Mouse (Mus musculus) myocyte (in vitro differentiated cells): ENCODE results near the gene Aftph. TPM values are rescaled to one million over a fixed set of nuclear protein-coding genes. Genes with fewer than 3 reads are reported as not detected.
A peak's percentile ranks its signal among the peaks of the same experiment; 100 is the strongest.

Experiments used
- H3K27me3 ChIP-seq: one replicate; pipeline ENCODE4 v1.6.1; 2011; ENCODE audit not compliant: control insufficient read depth, insufficient read depth, insufficient read length
- H3K36me3 ChIP-seq: one replicate; pipeline ENCODE4 v1.6.1; 2011; ENCODE audit not compliant: control insufficient read depth, insufficient read depth
- H3K4me2 ChIP-seq: one replicate; pipeline ENCODE4 v1.6.1; 2011; ENCODE audit warnings: low read depth, control low read depth
- H3K4me3 ChIP-seq: one replicate; pipeline ENCODE4 v1.5.1; 2011; ENCODE audit warnings: mild to moderate bottlenecking, control low read depth, moderate library complexity
- H3K79me2 ChIP-seq: one replicate; pipeline ENCODE4 v1.6.1; 2011; ENCODE audit not compliant: control insufficient read depth, insufficient read depth
- H3ac ChIP-seq: one replicate; pipeline ENCODE4 v1.6.1; 2011; ENCODE audit not compliant: control insufficient read depth, insufficient read length
- CEBPB ChIP-seq: IDR thresholded peaks from 2 replicates; pipeline ENCODE4 v1.6.1; 2011; ENCODE audit warnings: mild to moderate bottlenecking, moderate library complexity; ENCODE audit not compliant: poor library complexity, insufficient read depth, severe bottlenecking
- E2F4 ChIP-seq: IDR thresholded peaks from one replicate; pipeline ENCODE4 v1.6.1; 2011; ENCODE audit warnings: mild to moderate bottlenecking, control low read depth, moderate library complexity; ENCODE audit not compliant: insufficient read depth
- MAX ChIP-seq: IDR thresholded peaks from one replicate; pipeline ENCODE4 v1.6.1; 2011; ENCODE audit warnings: low read depth, mild to moderate bottlenecking, control low read depth
- MYOD1 ChIP-seq, 3 experiments: IDR thresholded peaks; one replicate each; pipeline ENCODE4 v1.6.1; 2011; ENCODE audit warnings: control low read depth in 2 of 3, low read depth in 2 of 3, mild to moderate bottlenecking in 2 of 3, moderate library complexity in 1 of 3; ENCODE audit not compliant: insufficient read length in 2 of 3, control insufficient read depth in 1 of 3
- MYOG ChIP-seq, 3 experiments: IDR thresholded peaks; one replicate each; pipeline ENCODE4 v1.6.1; 2011; ENCODE audit warnings: control low read depth in 2 of 3, low read depth in 2 of 3, mild to moderate bottlenecking in 2 of 3; ENCODE audit not compliant: insufficient read length in 2 of 3, control insufficient read depth in 1 of 3, insufficient read depth in 1 of 3
- POLR2A ChIP-seq: IDR thresholded peaks from one replicate; pipeline ENCODE4 v1.6.1; 2011; ENCODE audit warnings: low read depth, mild to moderate bottlenecking, control low read depth, moderate library complexity; ENCODE audit not compliant: insufficient read length
- POLR2AphosphoS2 ChIP-seq: IDR thresholded peaks from one replicate; pipeline ENCODE4 v1.6.1; 2011; ENCODE audit warnings: low read depth, control low read depth; ENCODE audit not compliant: insufficient read length
- REST ChIP-seq: IDR thresholded peaks from one replicate; pipeline ENCODE4 v1.6.1; 2011; ENCODE audit warnings: mild to moderate bottlenecking, control low read depth, moderate library complexity; ENCODE audit not compliant: insufficient read depth, insufficient read length
- SRF ChIP-seq: IDR thresholded peaks from one replicate; pipeline ENCODE4 v1.6.1; 2011; ENCODE audit warnings: low read depth; ENCODE audit not compliant: control insufficient read depth, insufficient read length
- TCF12 ChIP-seq: IDR thresholded peaks from one replicate; pipeline ENCODE4 v1.6.1; 2011; ENCODE audit warnings: mild to moderate bottlenecking, control low read depth; ENCODE audit not compliant: poor library complexity, insufficient read depth, severe bottlenecking
- TCF3 ChIP-seq: IDR thresholded peaks from one replicate; pipeline ENCODE4 v1.6.1; 2011; ENCODE audit warnings: low read depth, control low read depth; ENCODE audit not compliant: insufficient read length
- USF1 ChIP-seq: IDR thresholded peaks from one replicate; pipeline ENCODE4 v1.6.1; 2011; ENCODE audit warnings: low read depth, mild to moderate bottlenecking, control low read depth, moderate library complexity
- polyA plus RNA-seq: library from polyadenylated mRNA; unstranded; fragments of >200 nt; fragmentation: generic; extraction: Trizol; gene quantifications from one replicate; pipeline ENCODE4 v1.2.1, GENCODE M21; 2012; ENCODE audit warnings: missing spikeins

The Aftph gene
- 7.6 TPM for polyA plus RNA-seq

DNA sequence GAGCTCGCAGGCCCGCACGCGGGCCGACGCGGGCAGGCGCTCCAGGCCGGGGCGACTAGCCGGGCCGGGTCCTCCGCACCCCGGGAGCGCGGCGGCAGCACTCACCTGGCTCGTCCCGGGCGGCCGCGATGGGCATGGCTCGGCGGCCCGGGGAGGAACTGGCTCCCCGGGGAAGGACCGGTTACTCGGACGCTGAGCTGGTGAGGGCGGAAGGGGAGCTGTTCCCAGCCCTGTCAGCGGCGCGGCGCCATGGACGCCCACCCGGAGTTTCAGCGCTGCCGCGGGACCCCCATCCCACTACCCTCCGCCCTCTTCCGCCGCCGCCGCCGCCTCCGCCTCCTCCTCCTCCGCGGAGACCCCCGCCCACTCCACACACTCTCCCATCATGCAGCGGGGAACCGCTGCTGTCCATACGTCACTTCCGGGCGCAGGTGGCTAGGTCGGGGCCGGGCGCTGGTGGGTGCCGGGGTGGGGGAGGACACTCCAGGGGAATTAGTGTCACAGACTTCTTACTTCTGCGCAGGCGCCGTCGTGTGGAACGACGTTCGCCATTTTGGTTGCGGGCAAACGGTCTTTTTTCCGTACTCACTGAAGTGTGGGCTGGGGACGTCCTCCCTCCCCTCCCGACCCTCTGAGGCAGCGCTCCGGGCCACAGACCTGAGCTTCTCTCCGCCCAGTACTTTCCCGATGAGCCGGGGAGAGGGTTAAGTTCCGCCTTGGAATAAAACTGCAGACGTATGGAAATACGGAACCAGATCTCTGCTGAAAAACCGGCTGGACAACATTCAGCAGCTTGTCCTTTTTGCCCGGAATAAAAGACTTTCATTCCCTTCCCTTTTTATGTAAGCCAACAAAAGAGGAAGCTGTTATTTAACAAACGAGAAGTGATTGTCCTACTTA lies at the start of gene Aftph:
Aftph (minus strand) TSS at position 389 of the 900 bp plus-strand sequence.
- H3ac ChIP-seq: peak within 1 kb of the TSS; percentile 96

DNA sequence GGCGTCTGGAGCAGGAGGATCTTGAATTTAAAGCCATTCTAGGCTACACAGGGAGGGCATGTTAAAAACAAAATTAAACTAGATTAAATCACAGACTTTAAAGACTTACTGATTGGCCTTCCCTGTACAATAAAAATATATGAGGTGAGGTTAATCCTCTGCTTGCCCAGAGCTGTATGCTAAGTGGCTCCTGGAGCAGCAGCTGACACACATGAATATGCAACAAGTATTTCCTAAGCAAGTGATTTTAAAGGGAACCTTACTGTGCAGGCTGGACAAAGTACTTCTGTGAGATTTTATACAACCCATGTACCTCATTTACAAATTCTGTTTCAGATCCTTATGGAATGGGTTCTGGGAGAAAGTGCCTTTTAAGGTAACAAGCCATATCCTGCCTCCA lies 47.6 kb upstream of the Aftph start:
- Histone ChIP-seq H3K79me2 (no peaks in the 10 kb centered on the region), H3K36me3 (no peaks in the 10 kb centered on the region), H3ac (no peak overlapping the region), H3K4me2 (no peak overlapping the region), H3K4me3 (no peak overlapping the region), H3K27me3 (peaks cover 9% of the 10 kb centered on the region)
- no peak for TF ChIP-seq MYOD1 (IDR thresholded peaks at IDR 0.05; ENCODE audit: control insufficient read depth in 1 of 3, insufficient read length in 2 of 3, low read depth in 2 of 3)
- TF ChIP-seq CEBPB: no peak
- no peak for TF ChIP-seq MAX
- no peak for TF ChIP-seq REST
- no peak for TF ChIP-seq POLR2A

More for the DNA sequence above, at the start of gene Aftph:
- peak within 1 kb of the TSS; percentile 34 for H3K4me3 ChIP-seq
- H3K79me2 ChIP-seq: peaks cover 42% of the 10 kb centered on the region
- H3K4me2 ChIP-seq: peak within 1 kb of the TSS; percentile 93
- H3K36me3 ChIP-seq: no peaks in the 10 kb centered on the region
- no peak for TF ChIP-seq CEBPB
- peak; percentile 55 for TF ChIP-seq POLR2A
- no peak for TF ChIP-seq TCF3
- peak in 1 of 3 experiments; percentile 64 for TF ChIP-seq MYOG (IDR thresholded peaks at IDR 0.05; ENCODE audit: control insufficient read depth in 1 of 3, insufficient read depth in 1 of 3, insufficient read length in 2 of 3, low read depth in 2 of 3)
- TF ChIP-seq MAX: no peak
- TF ChIP-seq TCF12: no peak
- no peak for TF ChIP-seq E2F4
- TF ChIP-seq POLR2AphosphoS2: peak; percentile 6
- TF ChIP-seq MYOD1 (IDR thresholded peaks at IDR 0.05; ENCODE audit: control insufficient read depth in 1 of 3, insufficient read length in 2 of 3, low read depth in 2 of 3): peak in 2 of 3 experiments; percentile 47 to 73
- peaks cover 5% of the 10 kb centered on the region for H3K27me3 ChIP-seq

DNA sequence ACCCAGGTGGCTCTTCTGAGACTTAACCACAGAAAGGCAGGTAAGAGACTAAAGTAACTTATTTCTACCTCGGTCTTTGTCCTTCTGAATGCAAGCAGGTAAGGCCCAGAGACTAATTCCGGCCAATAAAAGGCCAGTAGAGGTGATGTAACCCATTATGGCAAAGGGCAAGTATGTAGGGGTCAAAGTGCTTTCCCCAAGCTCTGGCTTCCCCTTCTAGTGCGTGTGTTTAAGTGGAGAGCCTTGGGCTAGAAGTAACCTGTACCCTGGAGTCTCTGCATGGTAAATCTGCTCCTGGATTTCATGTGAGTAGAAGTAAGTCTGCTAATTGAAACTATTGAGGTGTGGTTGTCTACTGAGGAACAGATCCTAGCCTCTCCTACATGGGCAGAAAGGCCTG lies 46.7 kb upstream of the Aftph start:
- H3K79me2 ChIP-seq: no peaks in the 10 kb centered on the region
- no peak overlapping the region for H3K4me2 ChIP-seq
- no peaks in the 10 kb centered on the region for H3K36me3 ChIP-seq
- peaks cover 9% of the 10 kb centered on the region for H3K27me3 ChIP-seq
- no peak for TF ChIP-seq MYOD1 (IDR thresholded peaks at IDR 0.05; ENCODE audit: control insufficient read depth in 1 of 3, insufficient read length in 2 of 3, low read depth in 2 of 3)
- TF ChIP-seq CEBPB: no peak
- TF ChIP-seq E2F4: no peak
- no peak for TF ChIP-seq REST
- no peak for TF ChIP-seq MAX
- no peak for TF ChIP-seq SRF
- TF ChIP-seq TCF12: no peak
- TF ChIP-seq USF1: no peak
- H3ac ChIP-seq: no peak overlapping the region
- no peak overlapping the region for H3K4me3 ChIP-seq

DNA sequence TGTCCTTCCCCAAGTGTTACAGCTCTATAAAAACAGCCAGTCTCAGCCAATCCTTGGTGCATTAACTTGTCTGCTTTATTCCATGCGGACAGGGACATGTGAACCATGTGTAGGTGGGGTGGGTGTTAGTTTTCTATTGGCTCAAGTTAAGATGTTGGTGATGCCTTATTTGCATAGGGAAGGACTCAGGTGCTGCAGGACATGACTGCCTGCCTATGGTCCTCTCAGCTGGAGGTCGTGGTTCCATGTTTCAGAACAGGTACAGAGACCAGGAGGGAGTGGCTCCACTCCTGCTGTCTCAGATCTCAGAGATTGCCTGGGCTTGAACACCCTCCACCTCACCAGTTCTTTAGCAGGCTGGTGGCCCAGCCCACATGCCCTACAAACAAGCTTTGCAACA lies 44.8 kb upstream of the Aftph start:
- no peak for TF ChIP-seq TCF3
- TF ChIP-seq MYOD1 (IDR thresholded peaks at IDR 0.05; ENCODE audit: control insufficient read depth in 1 of 3, insufficient read length in 2 of 3, low read depth in 2 of 3): no peak
- TF ChIP-seq TCF12: no peak
- TF ChIP-seq POLR2A: no peak
- TF ChIP-seq CEBPB: no peak
- no peak for TF ChIP-seq REST
- TF ChIP-seq SRF: no peak
- no peak for TF ChIP-seq E2F4
- no peaks in the 10 kb centered on the region for H3K79me2 ChIP-seq
- H3K4me3 ChIP-seq: no peak overlapping the region
- no peak overlapping the region for H3ac ChIP-seq
- H3K4me2 ChIP-seq: no peak overlapping the region
- H3K36me3 ChIP-seq: no peaks in the 10 kb centered on the region
- H3K27me3 ChIP-seq: no peaks in the 10 kb centered on the region

DNA sequence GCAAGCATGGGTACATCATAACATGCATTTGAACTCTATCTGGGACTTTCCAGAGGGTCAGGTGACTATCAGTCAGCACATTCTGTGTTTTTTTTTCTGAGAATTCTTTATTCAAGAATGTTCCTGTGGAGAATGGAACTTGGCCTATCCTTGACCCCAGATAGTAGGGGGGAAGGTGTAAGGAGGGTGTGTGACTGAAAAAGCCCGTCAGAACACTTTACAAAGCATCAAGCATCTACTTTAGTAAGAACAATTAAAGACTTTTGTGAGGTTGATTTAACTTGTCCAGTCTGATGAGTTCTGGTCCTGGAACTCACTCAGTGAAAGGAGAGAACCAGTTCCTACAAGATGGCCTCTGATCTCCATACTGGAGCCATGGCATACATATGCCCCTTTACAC lies 43.8 kb upstream of the Aftph start:
- Histone ChIP-seq H3K27me3 (no peaks in the 10 kb centered on the region), H3ac (no peak overlapping the region), H3K79me2 (no peaks in the 10 kb centered on the region), H3K4me3 (no peak overlapping the region), H3K4me2 (no peak overlapping the region), H3K36me3 (no peaks in the 10 kb centered on the region)
- no peak for TF ChIP-seq SRF
- TF ChIP-seq POLR2AphosphoS2: no peak
- TF ChIP-seq TCF12: no peak
- TF ChIP-seq MYOG (IDR thresholded peaks at IDR 0.05; ENCODE audit: control insufficient read depth in 1 of 3, insufficient read depth in 1 of 3, insufficient read length in 2 of 3, low read depth in 2 of 3): no peak
- TF ChIP-seq POLR2A: no peak
- no peak for TF ChIP-seq TCF3
- no peak for TF ChIP-seq E2F4
- TF ChIP-seq MYOD1 (IDR thresholded peaks at IDR 0.05; ENCODE audit: control insufficient read depth in 1 of 3, insufficient read length in 2 of 3, low read depth in 2 of 3): no peak
- no peak for TF ChIP-seq MAX
- TF ChIP-seq USF1: no peak
